Mouse (Mus musculus) kidney, adult 2 months (tissue): ENCODE measurements at regions not wholly inside any gene's neighbourhood (a gene's known extent, or its start where the extent isn't known, plus 50 kb on each side); places are given as distances from the start of the nearest gene placed in this dataset.

Experiments used
- DNase-seq: peaks from one replicate; pipeline ENCODE4 v3.0.0; 2021
- H3K27ac ChIP-seq: fragments of 200-500 bp; 2 replicates; pipeline ENCODE4 v1.5.1; 2012; ENCODE audit warnings: low read depth, low read length, control low read depth, inconsistent platforms; ENCODE audit not compliant: insufficient read depth
- H3K27me3 ChIP-seq: fragments of 200-500 bp; replicated peaks from 2 replicates; pipeline ENCODE4 v1.6.1; 2012; ENCODE audit warnings: mild to moderate bottlenecking, moderate library complexity, low read length, inconsistent platforms; ENCODE audit not compliant: control insufficient read depth, insufficient read depth
- H3K36me3 ChIP-seq: fragments of 200-500 bp; 2 replicates; pipeline ENCODE4 v1.6.1; 2012; ENCODE audit warnings: mild to moderate bottlenecking, moderate library complexity, low read length, inconsistent platforms; ENCODE audit not compliant: control insufficient read depth, insufficient read depth
- H3K4me1 ChIP-seq: fragments of 200-500 bp; 2 replicates; pipeline ENCODE4 v1.6.1; 2011; ENCODE audit warnings: low read length; ENCODE audit not compliant: control insufficient read depth, insufficient read depth
- H3K4me3 ChIP-seq: fragments of 200-500 bp; 2 replicates; pipeline ENCODE4 v1.5.1; 2011; ENCODE audit warnings: mild to moderate bottlenecking, low read depth, low read length, control low read depth; ENCODE audit not compliant: insufficient read depth
- CTCF ChIP-seq: fragments of 200-500 bp; conservative IDR thresholded peaks from 2 replicates; pipeline ENCODE4 v1.5.1; 2011; ENCODE audit warnings: low read depth, mild to moderate bottlenecking, control low read depth, low read length, moderate library complexity, mixed read lengths; ENCODE audit not compliant: insufficient read depth, insufficient read length
- POLR2A ChIP-seq: fragments of 200-500 bp; IDR thresholded peaks from one replicate; pipeline ENCODE4 v1.6.1; 2011; ENCODE audit warnings: low read depth, low read length, control low read depth
- WGBS: fragments of 180-500 bp; shearing (Covaris S2); methylation state at CpG from one replicate; pipeline ENCODE4 v1.1.7; 2018; 5-methylcytosine and 5-hydroxymethylcytosine counted together

GRCm38 (mm10) chr17:62461304-62462245 is 419.5 kb downstream of the Efna5 start:
- Histone ChIP-seq H3K4me1 (no peaks in the 10 kb centered on the region), H3K27me3 (no peaks in the 10 kb centered on the region), H3K27ac (no peak overlapping the region), H3K4me3 (no peak overlapping the region), H3K36me3 (no peaks in the 10 kb centered on the region)
- 70% methylated on average over 17 of the region's 17 CpGs for WGBS
- no peak for TF ChIP-seq POLR2A
- no peak for TF ChIP-seq CTCF
- no peak for DNase-seq

GRCm38 (mm10) chr17:62458964-62459363 is 422.2 kb downstream of the Efna5 start:
- DNase-seq = peak; percentile 64
- no peak overlapping the region for H3K27ac ChIP-seq
- 18% methylated on average over 7 of the region's 7 CpGs for WGBS

GRCm38 (mm10) chr17:62438045-62438444 is 443.1 kb downstream of the Efna5 start:
- Histone ChIP-seq H3K27ac (no peak overlapping the region), H3K4me1 (no peaks in the 10 kb centered on the region), H3K4me3 (no peak overlapping the region), H3K36me3 (no peaks in the 10 kb centered on the region), H3K27me3 (no peaks in the 10 kb centered on the region)
- DNase-seq = no peak
- 49% methylated on average over 4 of the region's 4 CpGs for WGBS
- no peak for TF ChIP-seq CTCF
- no peak for TF ChIP-seq POLR2A

More at GRCm38 (mm10) chr17:62458964-62459363, 422.2 kb downstream of the Efna5 start:
- H3K4me1 ChIP-seq = no peaks in the 10 kb centered on the region
- TF ChIP-seq CTCF (peak; percentile 35; the same call in 1 of the 2 replicates), POLR2A (no peak)
- no peaks in the 10 kb centered on the region for H3K27me3 ChIP-seq
- H3K36me3 ChIP-seq = no peaks in the 10 kb centered on the region
- no peak overlapping the region for H3K4me3 ChIP-seq

- no peaks in the 10 kb centered on the region for H3K36me3 ChIP-seq
- H3K27me3 ChIP-seq = no peaks in the 10 kb centered on the region
- no peak overlapping the region for H3K4me3 ChIP-seq
- DNase-seq = no peak
- H3K27ac ChIP-seq = no peak overlapping the region
- WGBS = 76% methylated on average over 1 of the region's 1 CpGs
- no peaks in the 10 kb centered on the region for H3K4me1 ChIP-seq
- TF ChIP-seq POLR2A = no peak
- no peak for TF ChIP-seq CTCF
Measured at GRCm38 (mm10) chr17:62436044-62436443, 445.1 kb downstream of the Efna5 start.

GRCm38 (mm10) chr17:62423476-62424385 is 457.4 kb downstream of the Efna5 start:
- WGBS = 79% methylated on average over 11 of the region's 11 CpGs
- TF ChIP-seq CTCF (no peak), POLR2A (no peak)
- DNase-seq = no peak
- H3K27me3 ChIP-seq = no peaks in the 10 kb centered on the region
- no peaks in the 10 kb centered on the region for H3K36me3 ChIP-seq
- H3K4me3 ChIP-seq = no peak overlapping the region
- no peak overlapping the region for H3K27ac ChIP-seq
- H3K4me1 ChIP-seq = no peaks in the 10 kb centered on the region

- no peak for DNase-seq
- Histone ChIP-seq H3K36me3 (no peaks in the 10 kb centered on the region), H3K4me3 (no peak overlapping the region), H3K27ac (no peak overlapping the region), H3K4me1 (no peaks in the 10 kb centered on the region), H3K27me3 (no peaks in the 10 kb centered on the region)
- 77% methylated on average over 8 of the region's 8 CpGs for WGBS
- TF ChIP-seq CTCF (no peak), POLR2A (no peak)
Measured at GRCm38 (mm10) chr17:62417584-62417983, 463.5 kb downstream of the Efna5 start.
